Comparison of ENCODE assay signal across 22 mouse cellular contexts in the genomic region with DNA sequence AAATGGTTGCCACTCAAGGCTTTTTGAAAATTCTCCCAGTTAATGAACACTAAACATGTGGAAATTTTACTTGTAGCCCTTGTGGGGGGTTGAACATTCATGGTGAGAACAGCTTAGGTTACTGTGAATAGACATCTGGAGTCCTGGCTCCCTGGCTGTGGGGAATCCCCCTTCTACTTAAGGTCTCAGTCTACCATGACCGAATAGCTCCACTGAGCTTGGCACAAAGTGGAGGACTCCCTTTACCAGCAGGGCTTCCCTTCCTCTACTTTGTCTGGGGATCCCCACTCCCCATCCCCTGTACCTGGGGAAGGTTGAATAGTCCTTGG.
DNase-seq lines count a peak whose midpoint lies in the region; ATAC-seq and TF ChIP-seq lines count a peak whose summit lies in the region.
"Had no signal": no experiment of that assay in that cellular context is flagged by ENCODE, and none has a peak within 500 bp of the region (broad histone marks: within the 10 kb centered on the region; RNA-seq: fewer than 3 reads in every experiment).

No protein-coding gene starts in this region.

- H3K27ac ChIP-seq in heart, embryonic 13.5 days (replicated peaks): peak overlapping the region; percentile 57
- H3K27ac ChIP-seq in CH12.LX (ENCODE audit: insufficient read depth, low read depth): no peak overlapping the region
- H3K27ac ChIP-seq: embryonic facial prominence, embryonic 13.5 days; gastrocnemius, adult 2 months; hindbrain, embryonic 12.5 days had no signal

- no peak for ATAC-seq in heart, embryonic 13.5 days (ENCODE audit: extremely low read depth, insufficient number of reproducible peaks, low FRiP score, low TSS enrichment)
- ATAC-seq: CD4-positive, CD25-positive, alpha-beta regulatory T cell, adult 4 months; forebrain, embryonic 14.5 days; hindbrain, embryonic 16.5 days; inflammation-experienced regulatory T-cells, adult 6 months; intestine, postnatal 0 days had no signal

- no peak; the same call in 1 of the 2 replicates for TF ChIP-seq RAD21 in CH12.LX (IDR thresholded peaks at IDR 0.05; ENCODE audit: low read depth, low read length)

- dilution Hi-C loops in CH12.LX (cut with MboI; ENCODE audit: extremely low pct_ligation_motif_present, extremely low pct_unique_long_range_greater_than_20kb, low sequenced_read_pairs): no loop called here

- no peak overlapping the region for H3K9ac ChIP-seq in heart, embryonic 13.5 days
- no peak overlapping the region for H3K9ac ChIP-seq in CH12.LX (ENCODE audit: insufficient read depth, low read depth)
- H3K9ac ChIP-seq: embryonic facial prominence, embryonic 13.5 days; hindbrain, embryonic 12.5 days had no signal

- no peaks in the 10 kb centered on the region for H3K79me2 ChIP-seq in CH12.LX (replicated peaks; ENCODE audit: control insufficient read depth, extremely low read depth, insufficient read depth, poor library complexity, severe bottlenecking)
- H3K79me2 ChIP-seq in myocyte (ENCODE audit: control insufficient read depth, insufficient read depth): no peaks in the 10 kb centered on the region

- H3ac ChIP-seq in myocyte (ENCODE audit: control insufficient read depth, insufficient read length): no peak overlapping the region

- 79% methylated on average over 1 of the region's 1 CpGs for WGBS in heart, embryonic 13.5 days
- 82% methylated on average over 1 of the region's 1 CpGs for WGBS in lung, adult 2 months

- TF ChIP-seq EP300 in CH12.LX (IDR thresholded peaks at IDR 0.05; ENCODE audit: low read length): peak; percentile 86; the same call in 1 of the 2 replicates

- TF ChIP-seq POLR2A in CH12.LX (IDR thresholded peaks at IDR 0.05; ENCODE audit: low read depth, low read length) (no peak), myocyte (IDR thresholded peaks at IDR 0.05; ENCODE audit: insufficient read length, low read depth) (no peak)
- no peak for TF ChIP-seq POLR2A in lung, adult 2 months (IDR thresholded peaks at IDR 0.05; ENCODE audit: borderline replicate concordance, extremely low read depth, low read depth, low read length)

- no peak for DNase-seq in heart, postnatal 14 days
- DNase-seq in 3T3-L1 (ENCODE audit: low read depth, low spot score) (peak; percentile 36), CH12.LX (ENCODE audit: extremely low read depth) (peak; percentile 86)
- no peak for DNase-seq in lung, adult 2 months
- no peak for DNase-seq in urinary bladder, postnatal 4 days (ENCODE audit: low spot score in 2 of 2)
- DNase-seq: adrenal gland, adult 2 months; adrenal gland, postnatal 25 days; cerebellum, adult 18-20 months; cerebellum, adult 9-11 months; cerebellum, postnatal 36 days; gastrocnemius, adult 2 months; heart, postnatal 36 days; kidney, adult 8-10 months had no signal

- intact Hi-C loops in heart, postnatal 14 days (cut with DNase I): no loop called here

- no peaks in the 10 kb centered on the region for H3K27me3 ChIP-seq in heart, embryonic 13.5 days (replicated peaks)
- H3K27me3 ChIP-seq in CH12.LX (replicated peaks) (peaks cover 9% of the 10 kb centered on the region), myocyte (ENCODE audit: control insufficient read depth, insufficient read depth, insufficient read length) (peaks cover 4% of the 10 kb centered on the region)
- H3K27me3 ChIP-seq: embryonic facial prominence, embryonic 13.5 days; hindbrain, embryonic 12.5 days had no signal

- no peak overlapping the region for H3K4me2 ChIP-seq in heart, embryonic 13.5 days
- H3K4me2 ChIP-seq in CH12.LX (ENCODE audit: insufficient read depth, low read depth, poor library complexity, severe bottlenecking): peak overlapping the region; percentile 84
- peak overlapping the region; percentile 29 for H3K4me2 ChIP-seq in myocyte (ENCODE audit: low read depth)
- H3K4me2 ChIP-seq: embryonic facial prominence, embryonic 13.5 days; hindbrain, embryonic 12.5 days had no signal

- no peak overlapping the region for H3K4me3 ChIP-seq in heart, embryonic 13.5 days
- no peak overlapping the region for H3K4me3 ChIP-seq in CH12.LX (replicated peaks in 1 of 3; ENCODE audit: low read depth in 2 of 3, low read length in 2 of 3, poor library complexity in 1 of 3)
- H3K4me3 ChIP-seq in myocyte: no peak overlapping the region
- no peak overlapping the region for H3K4me3 ChIP-seq in lung, adult 2 months (replicated peaks; ENCODE audit: extremely low read depth, low read depth, low read length)
- H3K4me3 ChIP-seq: embryonic facial prominence, embryonic 13.5 days; gastrocnemius, adult 2 months; hindbrain, embryonic 12.5 days had no signal

- in situ Hi-C loops in CH12.LX (cut with MboI; ENCODE audit: low pct_ligation_motif_present, low pct_unique_long_range_greater_than_20kb, low sequenced_read_pairs): no loop called here

- no peak for TF ChIP-seq CTCF in CH12.LX (conservative IDR thresholded peaks at IDR 0.05 in 1 of 2, IDR thresholded peaks at IDR 0.05 in 1 of 2; ENCODE audit: low read depth in 2 of 2, low read length in 2 of 2)
- TF ChIP-seq CTCF in lung, adult 2 months (IDR thresholded peaks at IDR 0.05; ENCODE audit: insufficient read depth, low read length): no peak

- H3K9me3 ChIP-seq in heart, embryonic 13.5 days: no peaks in the 10 kb centered on the region
- H3K9me3 ChIP-seq in CH12.LX (replicated peaks; ENCODE audit: low read length): no peaks in the 10 kb centered on the region
- H3K9me3 ChIP-seq: embryonic facial prominence, embryonic 13.5 days had no signal

- H3K36me3 ChIP-seq in heart, embryonic 13.5 days: peaks cover 24% of the 10 kb centered on the region; the same call in 1 of the 2 replicates
- H3K36me3 ChIP-seq in CH12.LX (replicated peaks in 1 of 2; ENCODE audit: control insufficient read depth in 1 of 2, insufficient read depth in 1 of 2, low read length in 1 of 2): no peaks in the 10 kb centered on the region
- H3K36me3 ChIP-seq in myocyte (ENCODE audit: control insufficient read depth, insufficient read depth): no peaks in the 10 kb centered on the region
- H3K36me3 ChIP-seq: embryonic facial prominence, embryonic 13.5 days; hindbrain, embryonic 12.5 days had no signal

- H3K4me1 ChIP-seq in heart, embryonic 13.5 days: peaks cover 35% of the 10 kb centered on the region
- peaks cover 13 to 30% of the 10 kb centered on the region in 2 experiments for H3K4me1 ChIP-seq in CH12.LX (ENCODE audit: control insufficient read depth in 1 of 2, insufficient read depth in 2 of 2)
- H3K4me1 ChIP-seq in lung, adult 2 months (ENCODE audit: control insufficient read depth, insufficient read depth, low read length): no peaks in the 10 kb centered on the region

TF ChIP-seq in CH12.LX, 34 proteins besides CTCF, POLR2A, EP300 and RAD21 (continues in another document):
- TF ChIP-seq CHD2 (IDR thresholded peaks at IDR 0.05; ENCODE audit: low read length) (peak; percentile 78), PAX5 (IDR thresholded peaks at IDR 0.05; ENCODE audit: low read length) (no peak), JUN (IDR thresholded peaks at IDR 0.05; ENCODE audit: insufficient read depth, low read depth, low read length) (no peak; the same call in 1 of the 2 replicates), IRF4 (IDR thresholded peaks at IDR 0.05; ENCODE audit: low read depth, low read length) (peak; percentile 37), MAZ (IDR thresholded peaks at IDR 0.05; ENCODE audit: low read depth, low read length) (peak; percentile 78; the same call in 1 of the 2 replicates), MAFK (IDR thresholded peaks at IDR 0.05; ENCODE audit: insufficient replicate concordance, low read length) (0 out of 2 replicates have a peak, but pooled peaks have one; percentile 52), GABPA (IDR thresholded peaks at IDR 0.05; ENCODE audit: insufficient replicate concordance, low read depth, low read length) (no peak), TCF12 (IDR thresholded peaks at IDR 0.05; ENCODE audit: low read depth, low read length) (peak; percentile 65), ZC3H11A (IDR thresholded peaks at IDR 0.05; ENCODE audit: low read depth, low read length) (no peak), MYC (IDR thresholded peaks at IDR 0.05; ENCODE audit: low read depth, low read length) (peak; percentile 60; the same call in 1 of the 2 replicates), ELF1 (IDR thresholded peaks at IDR 0.05; ENCODE audit: low read depth, low read length) (no peak), CHD1 (IDR thresholded peaks at IDR 0.05; ENCODE audit: low read depth, low read length) (no peak), USF1 (IDR thresholded peaks at IDR 0.05; ENCODE audit: low read depth, low read length) (no peak), ETS1 (conservative IDR thresholded peaks at IDR 0.05; ENCODE audit: low read depth, low read length) (peak; percentile 83), SMC3 (IDR thresholded peaks at IDR 0.05; ENCODE audit: low read depth, low read length) (no peak), SIN3A (IDR thresholded peaks at IDR 0.05; ENCODE audit: low read length) (peak; percentile 57; the same call in 1 of the 2 replicates)

TF ChIP-seq in myocyte, 11 proteins besides CTCF, POLR2A, EP300 and RAD21:
- TF ChIP-seq MYOG (IDR thresholded peaks at IDR 0.05; ENCODE audit: control insufficient read depth in 1 of 3, insufficient read depth in 1 of 3, insufficient read length in 2 of 3, low read depth in 2 of 3): no peak
- no peak for TF ChIP-seq USF1 (IDR thresholded peaks at IDR 0.05; ENCODE audit: low read depth)
- no peak for TF ChIP-seq TCF12 (IDR thresholded peaks at IDR 0.05; ENCODE audit: insufficient read depth, poor library complexity, severe bottlenecking)
- no peak for TF ChIP-seq MYOD1 (IDR thresholded peaks at IDR 0.05; ENCODE audit: control insufficient read depth in 1 of 3, insufficient read length in 2 of 3, low read depth in 2 of 3)
- TF ChIP-seq POLR2AphosphoS2 (IDR thresholded peaks at IDR 0.05; ENCODE audit: insufficient read length, low read depth): no peak

Comparison
In these comparisons a context has a peak if more than half of its experiments do, and no peak if none do; other contexts are left out.
1. DNase-seq: peak in 3T3-L1 (single experiment) and CH12.LX (single experiment); none in heart, postnatal 14 days (0 of 2), lung, adult 2 months (single experiment) and urinary bladder, postnatal 4 days (0 of 2).